Mouse (Mus musculus): ENCODE measurements at regions not wholly inside any gene's neighbourhood (a gene's known extent, or its start where the extent isn't known, plus 50 kb on each side); places are given as distances from the start of the nearest gene placed in this dataset.

DNA sequence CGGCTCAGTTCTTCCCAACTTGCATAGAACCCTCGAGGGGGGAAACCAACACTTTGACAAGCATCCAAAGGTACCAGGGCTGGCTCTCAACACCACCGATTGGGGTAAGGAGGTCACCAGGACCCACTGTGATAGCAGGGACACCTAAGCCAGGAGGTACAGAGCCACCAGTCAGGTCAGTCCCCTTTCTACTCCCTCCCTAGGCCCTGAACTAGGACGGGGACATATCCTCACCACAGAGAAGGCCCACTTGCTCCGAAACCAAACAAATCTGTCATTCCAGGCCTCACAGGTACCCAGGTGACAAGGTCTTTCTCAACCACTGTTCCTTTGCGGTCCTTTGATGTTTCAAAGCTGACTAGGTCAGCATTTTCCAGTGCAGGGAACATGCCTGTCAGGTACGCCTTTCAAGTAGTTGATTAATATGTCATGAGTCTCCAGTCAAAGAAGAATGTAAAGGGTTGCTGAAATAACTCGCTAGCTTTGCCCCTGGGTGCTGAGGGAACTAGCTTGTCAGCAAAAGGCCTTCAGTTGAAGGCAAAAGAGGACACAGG lies 95.4 kb downstream of the Zfp36l1 start:
- DNase-seq = no peak

DNA sequence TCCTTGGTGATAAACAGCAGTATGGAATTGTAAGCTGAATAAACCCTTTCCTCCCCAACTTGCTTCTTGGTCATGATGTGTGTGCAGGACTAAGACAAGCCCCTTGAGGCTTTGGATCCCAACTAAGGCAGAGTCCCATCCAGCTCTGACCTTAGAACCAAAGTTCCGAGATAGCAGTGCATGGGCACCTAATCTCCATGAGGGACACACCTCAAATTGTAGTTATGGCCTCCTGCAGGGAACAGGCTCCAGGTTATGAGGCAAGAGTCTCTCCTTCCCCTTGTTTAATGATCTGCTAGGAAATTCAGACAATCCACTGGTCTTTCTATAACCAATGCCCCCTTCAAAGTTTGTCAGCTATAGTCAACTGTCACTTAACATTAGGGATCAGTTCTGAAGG lies 96.9 kb downstream of the Zfp36l1 start:
- DNase-seq = no peak

DNA sequence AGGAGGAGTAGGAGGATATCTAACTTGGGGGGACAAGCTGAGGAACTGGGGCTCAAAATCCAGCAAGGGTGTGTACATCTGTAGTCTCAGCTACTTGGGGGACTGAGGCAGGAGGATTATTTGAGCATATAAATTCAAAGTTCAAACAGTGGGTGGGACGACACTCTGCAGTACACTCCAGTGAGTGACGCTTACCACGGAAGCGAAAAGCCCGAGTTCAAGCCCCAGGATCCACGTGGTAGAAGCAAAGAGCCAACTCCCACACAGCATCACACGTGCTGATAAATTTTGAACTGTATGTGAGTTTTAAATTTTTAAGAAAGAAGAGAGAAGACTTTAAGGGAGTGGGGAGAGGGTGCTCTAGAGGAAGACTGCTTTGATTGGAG lies 98.2 kb downstream of the Zfp36l1 start:
- DNase-seq = peak; percentile 26 to 43

DNA sequence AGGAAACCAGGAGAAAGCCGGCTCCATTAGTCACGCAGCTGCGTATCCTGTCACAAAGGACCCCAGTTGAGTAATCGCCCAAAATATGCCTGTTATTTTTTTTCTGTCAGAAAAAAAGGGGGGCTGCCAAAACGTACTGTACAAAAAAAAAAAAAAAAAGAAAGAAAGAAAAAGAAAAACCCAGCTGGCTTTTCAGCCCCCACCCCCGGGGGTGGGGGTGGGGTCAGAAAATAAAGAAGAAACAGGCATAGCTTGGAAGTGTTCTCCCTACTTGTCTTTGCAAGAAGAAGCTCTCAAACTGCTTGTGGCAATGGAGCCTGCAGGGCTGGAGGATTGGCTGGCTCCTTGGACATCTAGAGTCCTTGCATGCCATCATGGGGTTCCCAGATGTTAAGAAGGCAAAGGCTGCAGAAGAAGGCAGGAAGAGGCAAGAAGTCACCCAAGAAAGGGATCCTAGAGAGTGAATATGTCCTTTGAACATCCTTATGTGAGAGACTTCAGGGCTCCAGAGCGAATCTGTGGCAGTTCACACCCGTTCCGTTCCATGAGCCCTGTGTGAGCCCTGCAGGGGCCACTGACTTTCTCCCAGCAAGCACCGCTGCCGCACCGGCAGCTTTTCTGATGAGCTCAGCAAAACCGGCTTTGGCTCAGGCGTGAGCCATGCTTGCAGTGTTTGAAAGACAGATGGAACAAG lies 98.8 kb downstream of the Zfp36l1 start:
- DNase-seq = peak; percentile 65 to 79

DNA sequence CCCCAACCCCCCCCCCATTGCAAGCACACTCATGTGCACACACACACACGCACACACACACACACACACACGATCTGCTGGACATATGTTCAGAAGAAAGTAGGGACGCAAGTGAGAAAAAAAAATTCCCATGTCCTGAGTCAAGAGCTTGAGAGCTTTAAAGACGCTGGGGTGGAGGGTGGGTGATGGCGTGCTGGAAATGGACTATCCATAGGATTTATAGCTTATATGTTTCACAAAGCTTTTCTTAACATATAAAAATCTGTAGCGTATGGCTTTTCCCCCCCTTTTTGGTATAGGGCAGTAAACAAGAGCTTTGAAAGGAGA lies 99.3 kb downstream of the Zfp36l1 start:
- DNase-seq = peak in 1 of 2 experiments; percentile 18

DNA sequence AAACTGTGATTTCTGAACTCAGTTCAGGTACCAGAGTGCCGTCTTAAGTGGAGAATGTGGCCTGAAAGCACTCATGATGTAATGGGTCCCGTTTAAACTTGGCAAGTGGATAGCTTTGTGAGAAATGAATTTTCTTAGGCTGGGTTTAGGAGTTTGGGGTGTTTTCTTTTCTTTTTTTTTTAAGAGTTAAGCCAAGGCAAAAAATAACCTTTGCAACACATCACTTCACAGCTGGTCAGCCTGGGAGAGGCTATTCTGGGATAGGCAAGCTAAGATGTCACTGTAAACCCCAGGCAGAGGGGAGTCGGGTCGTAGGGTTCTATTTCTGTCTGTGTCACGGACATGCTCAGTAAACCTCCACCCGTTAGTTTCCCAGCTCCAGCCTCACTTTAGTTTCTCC lies 100.9 kb downstream of the Zfp36l1 start:
- DNase-seq = no peak

DNA sequence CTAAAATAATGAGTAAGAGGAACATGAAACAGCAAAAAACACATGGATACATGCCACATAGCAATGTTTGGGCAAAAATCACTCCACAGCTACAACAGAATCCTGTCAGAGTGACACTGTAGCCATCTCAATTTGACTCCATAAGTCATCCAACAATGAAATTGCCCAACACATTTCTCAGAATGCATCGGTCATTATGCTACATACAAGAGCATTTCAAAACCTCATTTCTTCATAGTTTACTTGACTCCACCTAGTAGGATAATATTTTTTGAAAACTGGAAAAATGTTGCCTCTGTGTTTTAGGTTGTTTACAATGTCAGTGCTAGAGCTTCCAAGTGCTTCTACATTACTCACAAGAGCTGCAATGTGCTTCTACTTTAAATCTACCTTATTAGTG lies 101.9 kb downstream of the Zfp36l1 start:
- DNase-seq = no peak

DNA sequence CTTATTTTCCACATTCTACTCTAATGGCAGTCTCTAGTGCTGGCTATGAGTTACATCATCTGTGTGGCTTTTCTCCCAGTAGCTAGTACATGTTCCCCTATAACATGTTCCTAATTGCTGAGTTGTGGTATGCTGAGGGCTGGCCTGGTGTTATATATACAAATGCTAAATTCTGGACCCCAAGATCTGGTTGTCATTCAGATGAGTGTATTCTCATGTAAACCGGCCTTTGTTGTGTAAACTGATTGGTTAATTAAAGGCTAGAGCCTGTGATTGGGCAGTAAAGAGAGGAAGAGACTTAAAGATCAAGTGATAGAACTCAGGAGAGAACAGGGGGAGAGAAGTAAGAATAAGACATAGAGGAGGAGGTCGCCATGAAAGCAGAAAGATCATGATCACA lies 102.6 kb downstream of the Zfp36l1 start:
- no peak for DNase-seq

DNA sequence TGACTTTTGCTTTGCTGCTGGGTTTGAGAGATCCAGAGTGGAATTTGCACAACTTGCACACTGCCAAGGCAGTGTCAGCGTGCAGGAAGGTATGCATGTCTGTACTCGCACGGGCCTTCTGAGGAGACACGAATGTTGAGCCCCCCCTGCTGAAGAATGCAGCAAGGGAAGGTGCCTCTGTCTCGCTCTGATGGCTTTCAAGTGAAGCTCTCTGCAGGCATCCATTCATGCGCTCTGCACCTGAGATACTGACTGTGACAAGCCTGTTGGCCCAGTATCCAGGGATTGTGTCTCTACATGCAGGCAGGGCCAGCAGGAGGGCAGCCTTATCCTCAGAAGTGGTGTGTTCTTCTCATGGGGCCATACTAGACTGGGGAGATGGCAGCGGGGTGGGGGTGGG lies 105.0 kb downstream of the Zfp36l1 start:
- no peak for DNase-seq

DNA sequence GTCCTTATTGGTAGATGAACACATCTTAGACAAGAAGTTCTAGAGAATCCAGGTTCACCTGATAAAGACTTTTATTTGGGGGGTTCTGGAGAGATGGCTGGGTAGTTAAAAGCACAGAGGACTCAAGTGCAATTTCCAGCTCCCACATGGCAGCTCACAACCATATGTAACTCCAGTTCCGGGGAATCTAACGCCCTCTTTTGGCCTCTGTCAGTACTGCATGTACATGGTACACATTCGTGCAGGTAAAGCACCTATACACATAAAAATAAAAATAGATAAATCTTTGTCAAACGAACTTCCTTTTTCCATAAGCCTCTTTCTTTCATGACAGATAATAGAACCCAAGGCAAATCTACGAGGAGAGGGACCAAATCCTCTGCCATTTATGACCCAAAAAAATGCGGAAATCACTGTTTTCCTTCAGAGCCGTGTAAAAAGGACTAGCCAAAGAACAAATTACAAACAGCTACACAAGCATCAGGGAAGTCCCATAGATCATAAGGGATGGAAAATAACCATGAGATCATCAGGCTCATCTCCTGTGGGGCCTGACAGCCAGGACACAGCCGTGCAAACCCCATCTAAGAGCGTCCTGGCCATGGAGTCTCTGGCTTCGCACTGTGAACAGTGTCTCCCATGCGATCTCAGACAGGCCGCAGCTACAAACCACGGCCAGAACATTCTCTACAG lies 107.4 kb downstream of the Zfp36l1 start:
- no peak for DNase-seq

DNA sequence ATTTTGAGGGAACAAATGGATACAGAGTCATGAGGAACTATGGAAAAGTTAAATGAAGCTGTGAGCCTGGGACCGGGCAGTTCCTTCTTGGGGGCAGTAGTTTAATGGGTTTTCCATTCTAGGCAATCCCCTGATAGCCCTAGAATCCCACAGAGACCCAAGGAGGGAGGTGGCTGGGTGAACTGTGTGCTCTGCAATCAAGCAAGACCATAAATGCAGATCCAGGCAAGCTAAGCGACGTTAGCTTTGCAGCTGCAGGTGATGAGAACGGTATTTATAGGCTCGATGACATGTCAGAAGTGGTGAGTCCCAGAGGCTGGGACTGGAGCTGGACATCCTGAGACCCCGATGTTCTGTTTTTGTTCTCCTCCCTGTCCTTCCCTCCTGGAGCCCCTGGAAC lies 108.2 kb downstream of the Zfp36l1 start:
- no peak for DNase-seq

DNA sequence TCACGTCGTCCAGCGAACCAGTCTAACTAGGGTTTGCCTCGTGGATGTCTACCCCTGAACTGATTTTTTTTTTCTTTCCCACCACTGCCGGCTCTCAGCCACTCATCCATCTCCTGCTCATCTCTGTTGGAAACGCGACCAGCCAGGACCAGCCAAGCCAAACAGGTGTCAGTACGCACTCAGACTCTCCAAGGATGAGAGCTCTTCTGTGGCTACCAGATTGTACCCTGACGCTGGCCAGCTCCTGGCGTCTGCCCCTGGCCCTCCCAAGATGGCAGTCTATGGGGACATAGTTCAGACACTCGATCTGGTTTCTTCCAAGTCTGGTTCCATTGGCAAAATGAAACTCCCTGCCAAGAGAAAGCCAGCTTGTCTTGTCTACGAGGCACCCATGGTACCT lies 109.3 kb downstream of the Zfp36l1 start:
- no peak for DNase-seq

DNA sequence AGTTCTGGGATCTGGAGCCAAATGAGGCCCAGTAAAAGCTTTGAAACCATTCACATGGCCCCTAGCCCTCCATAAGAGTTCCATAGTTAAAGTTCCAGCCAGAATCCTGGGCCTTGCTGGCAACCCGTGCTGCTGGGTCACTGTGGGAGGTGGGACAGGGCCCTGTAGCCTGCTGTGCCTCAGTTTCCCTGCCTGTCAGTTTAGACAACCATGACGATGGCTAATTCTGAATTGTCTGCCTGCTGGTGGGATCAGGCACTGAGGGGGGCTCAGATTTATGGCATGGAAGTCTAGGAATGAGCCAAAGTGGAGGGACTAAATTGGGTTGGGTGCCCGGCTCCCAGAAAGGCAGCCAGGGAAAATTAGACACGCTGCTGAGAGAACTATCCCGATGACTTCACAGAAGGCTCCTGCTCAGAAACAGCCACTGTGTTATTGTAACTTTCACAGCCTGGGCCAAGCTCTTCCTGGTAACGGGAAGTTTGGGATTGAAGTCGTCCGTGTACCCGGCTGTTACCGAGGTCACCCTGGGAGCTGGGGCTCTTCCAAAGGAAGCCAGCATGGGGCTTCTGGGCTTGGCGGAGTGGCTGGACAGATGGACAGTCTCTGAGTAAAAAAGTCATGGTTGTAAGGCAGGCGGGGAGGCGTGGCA lies 110.2 kb downstream of the Zfp36l1 start:
- DNase-seq = peak in 1 of 2 experiments; percentile 31

DNA sequence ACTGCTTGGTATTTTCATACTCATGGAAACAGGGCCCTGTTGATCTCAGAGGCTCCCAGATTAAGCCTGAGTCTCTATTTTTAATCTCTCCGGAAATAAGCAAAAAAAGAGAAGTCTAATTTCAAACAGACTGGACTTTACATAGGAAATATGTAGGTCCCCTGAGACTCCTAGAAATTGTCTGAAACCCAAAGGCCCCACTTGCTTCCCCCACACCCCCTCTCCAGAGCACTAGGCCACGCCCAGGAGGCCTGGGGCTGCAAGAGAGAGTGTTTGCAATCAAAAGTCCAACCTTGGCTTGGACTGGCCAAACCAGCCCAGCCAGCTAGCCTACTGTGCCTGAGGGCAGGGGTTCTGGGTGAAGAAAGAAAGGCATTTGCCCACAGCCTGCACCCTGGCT lies 111.0 kb downstream of the Zfp36l1 start:
- peak; percentile 76 to 85 for DNase-seq

DNA sequence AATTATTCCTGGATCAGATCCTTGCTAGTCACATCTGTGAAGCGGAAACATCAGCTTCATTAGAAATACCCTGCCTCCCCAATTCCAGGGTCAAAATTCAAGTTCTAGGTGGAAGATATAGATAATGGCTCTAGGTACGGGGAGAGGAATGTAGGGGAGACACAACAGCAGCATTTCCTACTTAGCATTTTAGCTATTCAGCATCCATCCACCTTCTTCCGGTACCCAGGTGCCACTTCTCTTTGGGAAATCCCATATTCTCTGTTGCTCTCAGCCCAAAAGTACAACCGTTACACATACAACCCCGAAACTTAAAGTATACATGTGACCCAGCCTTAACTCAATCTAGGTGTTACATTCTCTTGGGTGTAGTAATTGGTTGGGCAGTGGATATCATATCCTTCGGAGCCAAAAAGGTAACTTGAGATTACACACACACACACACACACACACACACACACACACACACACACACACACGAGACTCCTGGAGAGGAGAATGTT lies 112.9 kb downstream of the Zfp36l1 start:
- DNase-seq = no peak

DNA sequence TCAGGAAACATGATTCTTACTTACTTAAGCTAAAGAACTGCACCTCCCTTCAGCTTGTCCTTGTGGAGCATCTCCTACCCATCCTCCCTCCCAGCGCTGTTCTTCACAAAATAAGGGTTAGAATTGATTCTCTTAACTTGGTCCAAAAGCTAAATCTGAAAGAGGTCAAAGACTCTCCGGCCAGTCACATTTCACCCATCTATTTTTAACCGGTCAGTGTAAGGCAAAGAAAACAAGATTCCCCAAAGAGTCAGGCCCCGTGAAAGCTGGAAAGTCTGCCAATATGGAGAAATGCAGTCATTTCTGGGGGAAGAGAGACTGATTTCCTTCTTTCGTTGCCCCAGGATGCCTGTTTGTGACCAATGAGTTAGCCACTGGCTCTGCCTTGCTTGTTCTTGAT lies 114.0 kb downstream of the Zfp36l1 start:
- DNase-seq = peak; percentile 32 to 54

DNA sequence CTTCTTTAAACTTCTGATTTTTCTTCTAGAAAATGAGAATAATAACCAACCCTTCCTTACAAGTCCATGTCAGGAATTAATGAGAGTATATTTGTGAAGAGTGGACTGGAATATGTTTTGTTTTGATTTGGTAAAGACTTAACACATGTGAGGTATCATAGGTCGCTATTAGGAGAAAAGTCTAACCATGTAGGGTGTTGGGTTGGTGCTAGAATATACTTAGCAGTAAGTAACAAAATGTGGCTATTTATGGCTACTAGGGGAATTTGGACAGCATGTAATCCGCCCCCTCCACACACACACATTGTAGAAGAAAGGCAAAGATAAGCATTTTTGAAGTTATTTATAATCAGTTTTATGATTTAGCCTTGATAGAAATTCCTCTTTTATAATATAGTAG lies 114.5 kb downstream of the Zfp36l1 start:
- no peak for DNase-seq

DNA sequence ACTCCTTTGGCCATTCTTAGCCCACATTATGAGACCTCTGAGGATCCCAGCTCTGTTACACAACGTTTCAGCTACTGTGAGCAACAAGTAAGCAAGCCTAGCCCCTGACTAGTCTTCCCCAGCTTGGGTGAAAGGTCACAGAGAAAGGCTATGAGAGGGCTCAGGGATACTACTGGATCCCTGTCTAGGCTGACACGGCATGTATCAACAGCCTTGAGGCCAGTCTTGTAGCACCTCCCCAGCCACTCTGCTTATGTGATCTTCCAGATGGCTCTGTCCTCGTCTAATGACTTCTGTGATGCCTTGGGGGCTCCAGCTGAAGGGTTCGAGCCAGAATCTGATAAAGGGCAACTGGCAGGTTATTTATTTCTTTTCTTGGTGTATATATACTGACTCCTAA lies 115.6 kb downstream of the Zfp36l1 start:
- DNase-seq = no peak

DNA sequence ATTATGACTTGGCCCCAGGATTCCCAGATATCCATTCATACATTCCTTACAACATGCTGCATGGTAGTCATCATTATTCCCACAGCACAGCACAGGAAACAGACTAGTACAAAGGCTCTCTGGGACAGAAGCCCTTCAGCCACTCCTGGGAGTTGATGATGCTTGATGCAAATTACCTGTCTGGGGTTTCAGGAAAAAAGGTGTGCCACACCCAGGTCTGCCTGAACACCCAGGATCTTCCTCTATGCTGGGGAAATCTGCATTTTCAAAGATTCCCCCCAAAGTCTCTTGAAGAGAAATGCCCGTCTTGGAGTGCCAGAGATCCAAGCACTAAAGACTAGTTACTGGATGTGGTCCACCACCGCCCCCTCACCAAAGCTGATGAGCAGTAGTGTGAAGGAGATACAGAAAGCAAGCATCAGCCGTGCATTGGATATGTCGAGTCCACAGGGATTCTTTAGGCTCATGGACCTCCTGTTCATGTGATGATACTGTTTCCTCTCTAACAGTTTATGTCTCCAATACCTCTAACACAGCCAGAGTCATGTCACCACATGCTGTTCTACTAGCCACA lies 117.2 kb downstream of the Zfp36l1 start:
- no peak for DNase-seq

DNA sequence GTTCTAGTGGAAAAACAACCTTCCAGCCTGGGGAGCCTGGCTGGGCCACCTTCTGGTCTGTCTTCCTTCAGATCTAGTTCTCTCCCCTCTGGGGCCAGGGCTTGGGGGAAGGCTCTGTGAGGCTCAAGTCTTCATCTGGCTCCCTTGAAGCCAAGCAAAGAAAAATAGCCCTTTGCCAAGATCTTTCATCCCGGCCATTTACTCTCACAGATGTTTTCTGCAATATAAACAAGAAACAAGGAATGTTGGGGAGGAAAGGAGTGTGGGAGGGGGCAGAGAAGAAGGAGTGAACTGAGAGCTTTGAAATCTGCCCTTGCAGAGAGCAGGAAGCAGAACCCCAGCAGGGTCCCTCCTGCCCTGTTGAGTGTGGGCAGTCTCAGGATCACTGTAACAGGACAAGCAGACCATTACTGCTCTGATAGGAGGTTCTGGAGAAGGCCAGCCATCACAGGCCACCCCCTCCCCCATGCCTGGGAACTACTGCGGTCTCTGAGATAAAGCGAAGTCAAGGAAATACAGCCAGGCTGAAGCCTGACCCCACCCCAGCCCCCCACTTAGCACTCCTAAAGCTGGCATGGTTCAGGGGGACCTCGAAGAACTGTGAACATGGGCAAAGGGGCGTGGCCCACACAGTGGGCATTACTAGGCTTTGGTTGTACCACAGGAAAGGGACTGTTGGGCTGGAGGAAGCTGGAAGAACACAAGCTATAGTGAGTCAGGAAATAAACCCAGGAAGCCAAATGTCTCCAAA lies 118.8 kb downstream of the Zfp36l1 start:
- peak; percentile 78 to 84 for DNase-seq

DNA sequence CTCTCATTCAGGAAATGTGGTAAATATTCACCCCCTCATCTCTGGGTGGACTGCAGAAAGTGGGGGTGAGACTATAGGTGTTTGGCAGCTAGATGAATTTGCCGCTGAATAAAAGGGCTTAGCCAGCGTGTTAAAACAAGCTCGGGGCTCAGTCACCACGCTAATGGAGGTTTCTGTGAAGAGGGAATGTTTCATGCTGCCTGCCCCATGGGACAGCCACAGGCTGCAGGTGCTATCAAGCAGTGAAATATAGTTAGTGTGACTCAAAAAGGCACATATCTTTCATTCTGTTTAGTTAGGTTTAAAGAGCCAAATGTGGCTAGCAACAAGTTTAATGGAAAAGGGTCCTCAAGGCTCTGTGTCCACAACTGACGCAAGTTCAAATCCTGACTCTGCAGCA lies 121.5 kb downstream of the Zfp36l1 start:
- DNase-seq = no peak

DNA sequence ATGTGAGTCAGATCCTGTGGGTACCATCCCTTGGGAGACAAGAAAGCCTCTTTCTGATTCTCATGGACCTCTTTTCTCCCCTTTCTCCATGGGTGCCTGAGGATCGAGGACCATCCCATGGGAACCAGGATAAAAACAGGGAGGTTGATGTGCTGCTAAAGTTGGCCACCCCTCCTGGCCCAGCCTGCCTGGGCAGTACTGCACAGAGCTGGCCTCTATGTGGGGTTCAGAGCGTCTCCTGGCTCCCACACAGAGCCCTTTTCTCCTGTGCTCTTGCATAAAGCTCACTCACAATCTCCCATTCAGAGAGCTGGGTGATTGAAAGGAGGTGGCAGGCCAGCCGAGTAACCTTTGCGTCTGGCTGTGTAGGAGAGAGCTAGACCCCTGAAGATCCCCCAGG lies 122.1 kb downstream of the Zfp36l1 start:
- no peak for DNase-seq

All from kidney, postnatal 4 days (tissue).